Mouse (Mus musculus) c-Kit-positive CD71-negative TER-119-negative erythroid progenitor cells, embryonic 14.5 days (primary cell): ENCODE results near the gene Fpr-rs4.
"Not testable (repeated sequence)": the region's sequence is repeated elsewhere in the genome, so short reads cannot be mapped to it uniquely, and the experiment has no call there.

ENCODE experiments used
- DNase-seq: peaks from one replicate; pipeline ENCODE4 v3.0.0-alpha.2; 2013; ENCODE audit warnings: low read depth

Gene Fpr-rs4

GRCm38 (mm10) chr17:18021433-18021832 lies at the start of gene Fpr-rs4:
Gene Fpr-rs4 (plus strand): TSS chr17:18021733.
- DNase-seq = no peak

- no peak for DNase-seq
Measured at GRCm38 (mm10) chr17:17973443-17973842, 48.1 kb upstream of the Fpr-rs4 start.

- not testable (repeated sequence) for DNase-seq
Measured at GRCm38 (mm10) chr17:17981232-17981631, 40.3 kb upstream of the Fpr-rs4 start.

GRCm38 (mm10) chr17:18004752-18005151 lies 16.8 kb upstream of the Fpr-rs4 start:
- no peak for DNase-seq

GRCm38 (mm10) chr17:18049124-18049523 lies 27.6 kb downstream of the Fpr-rs4 start, which contains the start of gene Vmn2r124:
Gene Vmn2r124 (plus strand): TSS chr17:18049424.
- no peak for DNase-seq
